Mouse (Mus musculus) kidney, postnatal 0 days (tissue): ENCODE results near the gene Plcb3. TPM values are rescaled to one million over a fixed set of nuclear protein-coding genes. Genes with fewer than 3 reads are reported as not detected.
"Not testable (repeated sequence)": the region's sequence is repeated elsewhere in the genome, so short reads cannot be mapped to it uniquely, and the experiment has no call there.

Source experiments
- ATAC-seq: fragments of 200-750 bp; cut with Nextera tagmentation; replicated peaks from 2 replicates; pipeline ENCODE4 v1.8.0; 2017; ENCODE audit warnings: low read depth, moderate number of reproducible peaks, moderate TSS enrichment, moderate library complexity; ENCODE audit not compliant: low FRiP score
- DNase-seq: peaks from one replicate; pipeline ENCODE4 v3.0.0-alpha.2; 2016; ENCODE audit warnings: low spot score
- H3K27ac ChIP-seq: fragments of 300-500 bp; sonication (generic); 2 replicates; pipeline ENCODE4 v1.5.1; 2014; ENCODE audit warnings: mild to moderate bottlenecking
- H3K27me3 ChIP-seq: fragments of 300-500 bp; sonication (generic); 2 replicates; pipeline ENCODE4 v1.6.1; 2014; ENCODE audit warnings: low read length, mixed read lengths; ENCODE audit not compliant: insufficient read depth
- H3K36me3 ChIP-seq: fragments of 300-500 bp; sonication (generic); 2 replicates; pipeline ENCODE4 v1.6.1; 2014; ENCODE audit warnings: low read length, mixed read lengths; ENCODE audit not compliant: insufficient read depth
- H3K4me1 ChIP-seq: fragments of 300-500 bp; sonication (generic); replicated peaks from 2 replicates; pipeline ENCODE4 v1.6.1; 2014; ENCODE audit warnings: antibody characterized with exemption, low read length, mixed read lengths; ENCODE audit not compliant: insufficient read depth
- H3K4me2 ChIP-seq: fragments of 300-500 bp; sonication (generic); 2 replicates; pipeline ENCODE4 v1.6.1; 2014; ENCODE audit warnings: mild to moderate bottlenecking, low read length, moderate library complexity, mixed read lengths
- H3K4me3 ChIP-seq: fragments of 300-500 bp; sonication (generic); replicated peaks from 2 replicates; pipeline ENCODE4 v1.5.1; 2014; ENCODE audit warnings: low read depth, low read length
- H3K9ac ChIP-seq: fragments of 300-500 bp; sonication (generic); 2 replicates; pipeline ENCODE4 v1.6.1; 2014; ENCODE audit warnings: low read depth, low read length
- H3K9me3 ChIP-seq: fragments of 300-500 bp; sonication (generic); replicated peaks from 2 replicates; pipeline ENCODE4 v1.6.1; 2016; ENCODE audit warnings: low read length, inconsistent platforms, mixed read lengths
- CTCF ChIP-seq: IDR thresholded peaks from 2 replicates; pipeline ENCODE4 v1.5.1; 2016; ENCODE audit warnings: antibody characterized with exemption, low read depth, mild to moderate bottlenecking, moderate library complexity
- WGBS: fragments of 180-500 bp; shearing (Covaris S2); extraction: QIAGEN DNeasy Blood & Tissue Kit; methylation state at CpG from one replicate; pipeline ENCODE4 v1.1.7; 2014; 5-methylcytosine and 5-hydroxymethylcytosine counted together
- polyA plus RNA-seq: library from polyadenylated mRNA; unstranded; fragments of >200 nt; fragmentation: Nextera tagmentation; extraction: Ambion mirVana; gene quantifications from 2 replicates; pipeline ENCODE4 v1.2.1, GENCODE M21; 2015

The Plcb3 gene
- polyA plus RNA-seq, 1 experiment from 2014 or later = 24.6 TPM

DNA sequence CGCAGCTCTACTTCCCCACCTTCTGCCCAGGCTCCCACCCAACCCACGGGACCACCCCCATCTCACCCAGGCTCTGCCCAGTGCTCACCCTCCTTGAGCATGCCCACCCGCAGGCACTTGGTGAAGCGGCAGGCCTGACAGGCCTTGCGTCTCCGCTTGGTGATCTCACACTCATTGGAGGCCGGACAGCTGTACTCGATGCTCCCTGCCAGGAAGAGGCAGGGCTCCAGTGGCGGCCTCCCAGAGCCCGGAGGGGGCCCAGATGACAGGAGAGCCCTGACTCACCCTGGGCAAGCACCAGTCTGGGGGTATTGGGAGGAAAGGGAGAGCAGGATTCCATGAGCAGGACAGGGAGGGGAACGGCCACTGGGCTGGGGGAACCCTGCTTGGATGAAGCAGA, 62.3 kb downstream of the Plcb3 start:
- H3K27ac ChIP-seq = no peak overlapping the region
- no peak for DNase-seq
- no peaks in the 10 kb centered on the region for H3K27me3 ChIP-seq
- H3K9me3 ChIP-seq = no peaks in the 10 kb centered on the region
- ATAC-seq = no peak
- H3K4me1 ChIP-seq = peaks cover 6% of the 10 kb centered on the region; the same call in 1 of the 2 replicates
- no peak overlapping the region for H3K4me3 ChIP-seq
- TF ChIP-seq CTCF = no peak
- no peak overlapping the region for H3K9ac ChIP-seq
- WGBS = 80% methylated on average over 11 of the region's 11 CpGs
- H3K4me2 ChIP-seq = no peak overlapping the region
- H3K36me3 ChIP-seq = peaks cover 24% of the 10 kb centered on the region

- Histone ChIP-seq H3K4me3 (no peak overlapping the region), H3K4me2 (no peak overlapping the region), H3K36me3 (peaks cover 24% of the 10 kb centered on the region), H3K27ac (no peak overlapping the region), H3K4me1 (peaks cover 7% of the 10 kb centered on the region), H3K27me3 (no peaks in the 10 kb centered on the region), H3K9ac (no peak overlapping the region), H3K9me3 (no peaks in the 10 kb centered on the region)
- DNase-seq (no peak), ATAC-seq (no peak)
- WGBS = 84% methylated on average over 6 of the region's 6 CpGs
- TF ChIP-seq CTCF = no peak
Measured at GRCm38 (mm10) chr19:6913036-6913435, 63.2 kb downstream of the Plcb3 start.

GRCm38 (mm10) chr19:6912205-6912970, 63.9 kb downstream of the Plcb3 start:
- no peak overlapping the region for H3K4me2 ChIP-seq
- peaks cover 14% of the 10 kb centered on the region for H3K4me1 ChIP-seq
- ATAC-seq (no peak), DNase-seq (no peak)
- H3K9me3 ChIP-seq = no peaks in the 10 kb centered on the region
- no peaks in the 10 kb centered on the region for H3K27me3 ChIP-seq
- no peak overlapping the region for H3K9ac ChIP-seq
- 89% methylated on average over 15 of the region's 15 CpGs for WGBS
- H3K27ac ChIP-seq = no peak overlapping the region
- peaks cover 24% of the 10 kb centered on the region for H3K36me3 ChIP-seq
- no peak for TF ChIP-seq CTCF
- no peak overlapping the region for H3K4me3 ChIP-seq

GRCm38 (mm10) chr19:6911101-6912074, 64.9 kb downstream of the Plcb3 start:
- TF ChIP-seq CTCF = no peak
- no peak for ATAC-seq
- no peak overlapping the region for H3K4me3 ChIP-seq
- 0 out of 2 replicates have a peak overlapping the region, but pooled peaks have one; percentile 18 for H3K9ac ChIP-seq
- H3K27me3 ChIP-seq = no peaks in the 10 kb centered on the region
- peaks cover 32% of the 10 kb centered on the region for H3K36me3 ChIP-seq
- H3K9me3 ChIP-seq = no peaks in the 10 kb centered on the region
- WGBS = 86% methylated on average over 19 of the region's 19 CpGs
- H3K4me1 ChIP-seq = peaks cover 15% of the 10 kb centered on the region
- H3K4me2 ChIP-seq = peak overlapping the region; percentile 61
- DNase-seq = no peak
- H3K27ac ChIP-seq = no peak overlapping the region

DNA sequence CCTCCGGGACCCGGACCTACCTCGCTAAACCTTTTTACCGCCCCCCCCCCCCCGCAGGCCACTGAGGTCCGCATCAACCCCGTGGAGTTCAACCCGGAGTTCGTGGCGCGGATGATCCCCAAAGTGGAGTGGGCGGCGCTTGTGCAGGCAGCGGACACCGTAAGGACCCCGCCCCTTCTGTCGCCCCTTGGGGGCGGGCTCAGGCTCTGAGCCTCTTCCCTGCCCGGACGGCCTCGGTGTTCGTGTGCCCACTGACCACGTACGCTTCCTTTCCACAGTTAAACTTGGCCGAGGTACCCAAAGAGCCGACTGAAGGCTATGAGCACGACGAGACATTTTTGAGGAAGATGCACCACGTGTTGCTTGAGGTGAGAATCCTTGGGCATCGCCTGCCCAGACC, 66.0 kb downstream of the Plcb3 start:
- peak overlapping the region; percentile 98 for H3K27ac ChIP-seq
- peaks cover 37% of the 10 kb centered on the region for H3K36me3 ChIP-seq
- H3K27me3 ChIP-seq, H3K9me3 ChIP-seq: not testable (repeated sequence)
- 1% methylated on average over 30 of the region's 30 CpGs for WGBS
- DNase-seq (peak; percentile 72), ATAC-seq (peak; percentile 4; the same call in 1 of the 2 replicates)
- peak; percentile 3; the same call in 1 of the 2 replicates for TF ChIP-seq CTCF
- H3K9ac ChIP-seq = peak overlapping the region; percentile 58
- peak overlapping the region; percentile 52 for H3K4me3 ChIP-seq
- H3K4me1 ChIP-seq = peaks cover 15% of the 10 kb centered on the region
- peak overlapping the region; percentile 61 for H3K4me2 ChIP-seq
